ENCODE assay signal across 7 mouse cellular contexts in genomic region chr14:16242947-16243602, GRCm38 (mm10). TPM values are rescaled to one million over a fixed set of nuclear protein-coding genes. Genes with fewer than 3 reads are reported as not detected.
DNase-seq lines count a peak whose midpoint lies in the region; ATAC-seq and TF ChIP-seq lines count a peak whose summit lies in the region.

No protein-coding gene starts in this region.

- H3K27ac ChIP-seq in embryonic facial prominence, embryonic 13.5 days: no peak overlapping the region; the same call in 1 of the 2 replicates
- no peak overlapping the region for H3K27ac ChIP-seq in limb, embryonic 11.5 days (replicated peaks; ENCODE audit: low read depth, low read length)
- peak overlapping the region; percentile 76 for H3K27ac ChIP-seq in midbrain, embryonic 13.5 days
- peak overlapping the region; percentile 92 for H3K27ac ChIP-seq in small intestine, adult 2 months (ENCODE audit: insufficient read depth, low read depth, low read length)

- H3K4me1 ChIP-seq in embryonic facial prominence, embryonic 13.5 days: 0 out of 2 replicates have a peak, but pooled peaks cover 3% of the 10 kb centered on the region
- no peaks in the 10 kb centered on the region for H3K4me1 ChIP-seq in limb, embryonic 11.5 days (ENCODE audit: control insufficient read depth, insufficient read depth, low read length)
- H3K4me1 ChIP-seq in midbrain, embryonic 13.5 days (replicated peaks): peaks cover 13% of the 10 kb centered on the region
- H3K4me1 ChIP-seq in small intestine, adult 2 months (ENCODE audit: control insufficient read depth, insufficient read depth, insufficient read length, low read length): peaks cover 5% of the 10 kb centered on the region; the same call in 1 of the 2 replicates

- 0 out of 2 replicates have a peak, but pooled peaks have one; percentile 10 for TF ChIP-seq CTCF in small intestine, adult 2 months (IDR thresholded peaks at IDR 0.05; ENCODE audit: extremely low read depth, insufficient read length, insufficient replicate concordance, low read depth, low read length)

- peak; percentile 66 for TF ChIP-seq POLR2A in small intestine, adult 2 months (IDR thresholded peaks at IDR 0.05; ENCODE audit: low read depth, low read length)

- H3K36me3 ChIP-seq in embryonic facial prominence, embryonic 13.5 days: no peaks in the 10 kb centered on the region
- H3K36me3 ChIP-seq in limb, embryonic 11.5 days (ENCODE audit: control insufficient read depth, insufficient read depth, low read length): no peaks in the 10 kb centered on the region
- no peaks in the 10 kb centered on the region for H3K36me3 ChIP-seq in midbrain, embryonic 13.5 days
- H3K36me3 ChIP-seq in small intestine, adult 2 months (ENCODE audit: control insufficient read depth, insufficient read depth, low read length): peaks cover 4% of the 10 kb centered on the region; the same call in 1 of the 2 replicates

- peak; percentile 60 for ATAC-seq in embryonic facial prominence, embryonic 13.5 days (ENCODE audit: insufficient number of reproducible peaks, insufficient read depth, low FRiP score, low TSS enrichment, low read depth)
- ATAC-seq in limb, embryonic 11.5 days (ENCODE audit: insufficient number of reproducible peaks, low FRiP score, low TSS enrichment, low read depth): peak; percentile 85
- ATAC-seq in midbrain, embryonic 13.5 days: peak; percentile 94

- peak overlapping the region; percentile 69 for H3K4me2 ChIP-seq in embryonic facial prominence, embryonic 13.5 days
- peak overlapping the region; percentile 50 for H3K4me2 ChIP-seq in limb, embryonic 11.5 days (ENCODE audit: low read depth, severe bottlenecking)
- peak overlapping the region; percentile 65 for H3K4me2 ChIP-seq in midbrain, embryonic 13.5 days (replicated peaks)

- peak overlapping the region; percentile 63 for H3K4me3 ChIP-seq in embryonic facial prominence, embryonic 13.5 days
- H3K4me3 ChIP-seq in limb, embryonic 11.5 days (ENCODE audit: low read depth, low read length): peak overlapping the region; percentile 32
- H3K4me3 ChIP-seq in midbrain, embryonic 13.5 days (replicated peaks): peak overlapping the region; percentile 56
- peak overlapping the region; percentile 85 for H3K4me3 ChIP-seq in small intestine, adult 2 months (ENCODE audit: low read depth, low read length)

- H3K9me3 ChIP-seq in embryonic facial prominence, embryonic 13.5 days: no peaks in the 10 kb centered on the region
- no peaks in the 10 kb centered on the region for H3K9me3 ChIP-seq in limb, embryonic 11.5 days (ENCODE audit: control insufficient read depth, low read length)
- no peaks in the 10 kb centered on the region for H3K9me3 ChIP-seq in midbrain, embryonic 13.5 days

- 4% methylated on average over 34 of the region's 34 CpGs for WGBS in embryonic facial prominence, embryonic 13.5 days
- 6% methylated on average over 34 of the region's 34 CpGs for WGBS in limb, embryonic 11.5 days
- WGBS in midbrain, embryonic 13.5 days: 5% methylated on average over 34 of the region's 34 CpGs
- under 1% methylated on average over 34 of the region's 34 CpGs for WGBS in small intestine, adult 2 months

- peak; percentile 89 for DNase-seq in adrenal gland, postnatal 25 days
- peak; percentile 94 for DNase-seq in heart, adult 18-20 months
- peak; percentile 94 for DNase-seq in kidney, adult 18-20 months
- DNase-seq in limb, embryonic 11.5 days (ENCODE audit: low spot score): peak; percentile 84

- no peaks in the 10 kb centered on the region for H3K27me3 ChIP-seq in embryonic facial prominence, embryonic 13.5 days
- H3K27me3 ChIP-seq in limb, embryonic 11.5 days (ENCODE audit: control insufficient read depth, insufficient read depth, low read length): no peaks in the 10 kb centered on the region
- H3K27me3 ChIP-seq in midbrain, embryonic 13.5 days: no peaks in the 10 kb centered on the region
- H3K27me3 ChIP-seq in small intestine, adult 2 months (ENCODE audit: control insufficient read depth, insufficient read depth, low read length): no peaks in the 10 kb centered on the region

- H3K9ac ChIP-seq in embryonic facial prominence, embryonic 13.5 days: peak overlapping the region; percentile 78
- peak overlapping the region; percentile 70 for H3K9ac ChIP-seq in limb, embryonic 11.5 days (ENCODE audit: low read length)
- peak overlapping the region; percentile 72 for H3K9ac ChIP-seq in midbrain, embryonic 13.5 days (replicated peaks)

RNA-seq across cellular contexts. Expression of gene Ngly1, which starts 6.0 kb away (rescaled TPM):
- total RNA-seq in adrenal gland, postnatal 25 days (2021): 49.7 and 59.2 TPM in 2 replicates
- polyA plus RNA-seq in embryonic facial prominence, embryonic 13.5 days (2015; fragmentation: Nextera tagmentation; extraction: Ambion mirVana): 40.2 and 43.2 TPM in 2 replicates
- 10 to 100 TPM; 30.8 to 34.5 TPM for total RNA-seq in heart, adult 18-20 months (2021)
- 22.8 and 24.4 TPM in 2 replicates for polyA plus RNA-seq in limb, embryonic 11.5 days (2014; fragmentation: Nextera tagmentation; extraction: Ambion mirVana)
- polyA plus RNA-seq in midbrain, embryonic 13.5 days (2015; fragmentation: Nextera tagmentation; extraction: Ambion mirVana): 24.3 and 26.2 TPM in 2 replicates
- 13.0 and 23.4 TPM in 2 replicates for polyA plus RNA-seq in small intestine, adult 2 months (2012; rRNA removed)

RNA-seq across cellular contexts. Expression of gene Oxsm, which starts 6.5 kb away (rescaled TPM):
- 17.1 and 28.1 TPM in 2 replicates for total RNA-seq in adrenal gland, postnatal 25 days (2021)
- polyA plus RNA-seq in embryonic facial prominence, embryonic 13.5 days (2015; fragmentation: Nextera tagmentation; extraction: Ambion mirVana): 1.5 and 2.0 TPM in 2 replicates
- 10 to 100 TPM; 21.5 to 24.8 TPM for total RNA-seq in heart, adult 18-20 months (2021)
- 1.1 and 2.0 TPM in 2 replicates for polyA plus RNA-seq in limb, embryonic 11.5 days (2014; fragmentation: Nextera tagmentation; extraction: Ambion mirVana)
- 1.9 and 2.0 TPM in 2 replicates for polyA plus RNA-seq in midbrain, embryonic 13.5 days (2015; fragmentation: Nextera tagmentation; extraction: Ambion mirVana)
- polyA plus RNA-seq in small intestine, adult 2 months (2012; rRNA removed): 2.1 and 3.2 TPM in 2 replicates

Comparison
In these comparisons a context has a peak if more than half of its experiments do, and no peak if none do; other contexts are left out.
1. H3K27ac ChIP-seq: peak in midbrain, embryonic 13.5 days (single experiment) and small intestine, adult 2 months (single experiment); none in embryonic facial prominence, embryonic 13.5 days (single experiment) and limb, embryonic 11.5 days (single experiment).
2. H3K4me3 ChIP-seq: peak in every context shown above with its lines; median percentile 85 in small intestine, adult 2 months; 63 in embryonic facial prominence, embryonic 13.5 days; 56 in midbrain, embryonic 13.5 days; 32 in limb, embryonic 11.5 days.
3. Peak in every context shown above with its lines, with median percentiles within 50 percentile points of each other: DNase-seq, ATAC-seq, H3K4me2 ChIP-seq and H3K9ac ChIP-seq.